Mouse (Mus musculus) small intestine, adult 2 months (tissue): ENCODE data around the gene Prp2.

Source experiments
- CTCF ChIP-seq: fragments of 200-500 bp; IDR thresholded peaks from 2 replicates; pipeline ENCODE4 v1.5.1; 2012; ENCODE audit warnings: low read depth, mild to moderate bottlenecking, control low read depth, inconsistent platforms, low read length, moderate library complexity, mixed read lengths; ENCODE audit not compliant: insufficient replicate concordance, insufficient read length; ENCODE audit errors: extremely low read depth
- POLR2A ChIP-seq: fragments of 200-500 bp; IDR thresholded peaks from 2 replicates; pipeline ENCODE4 v1.6.1; 2012; ENCODE audit warnings: low read depth, mild to moderate bottlenecking, control low read depth, inconsistent platforms, low read length, moderate library complexity

DNA sequence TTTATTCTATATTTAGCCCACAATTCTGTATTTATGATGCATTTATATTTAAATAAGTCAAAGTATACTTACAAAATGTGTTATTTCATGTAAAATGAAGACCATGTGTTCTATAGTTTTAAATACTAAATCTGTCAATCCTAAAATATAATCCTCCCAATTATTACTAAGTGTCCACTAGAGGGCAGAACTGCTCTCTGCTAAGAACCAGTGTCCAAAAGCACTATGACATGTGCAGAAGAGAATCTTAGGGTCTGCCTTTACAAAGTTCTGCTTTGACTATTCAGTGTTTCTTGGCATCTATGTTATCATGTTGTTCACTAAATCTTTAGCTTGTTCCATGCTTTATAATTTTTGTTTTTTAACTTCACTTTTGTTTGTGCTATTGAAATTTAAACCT lies 53.7 kb downstream of the Prp2 start:
- TF ChIP-seq CTCF (no peak), POLR2A (no peak)
